Mouse (Mus musculus): ENCODE data around the gene Gsg1. TPM values are rescaled to one million over a fixed set of nuclear protein-coding genes. Genes with fewer than 3 reads are reported as not detected.

The Gsg1 gene
- polyA plus RNA-seq, 1 experiment from 2014 or later = not detected

Other genes starting within 250 kb of the Gsg1 start
- gene Ddx47, start 242.7 kb downstream of the Gsg1 start, polyA plus RNA-seq (2015; fragmentation: Nextera tagmentation; extraction: Ambion mirVana) = 76.2 and 77.9 TPM in 2 replicates
- 0.40 and 0.65 TPM in 2 replicates for gene Gprc5a, start 188.7 kb downstream of the Gsg1 start, polyA plus RNA-seq (2015; fragmentation: Nextera tagmentation; extraction: Ambion mirVana)
- gene Gprc5d, start 136.1 kb downstream of the Gsg1 start, polyA plus RNA-seq (2015; fragmentation: Nextera tagmentation; extraction: Ambion mirVana) = not detected in 2 replicates
- gene Fam234b, start 56.4 kb downstream of the Gsg1 start, polyA plus RNA-seq (2015; fragmentation: Nextera tagmentation; extraction: Ambion mirVana) = 110 and 117 TPM in 2 replicates
- gene Hebp1, start 56.3 kb downstream of the Gsg1 start, polyA plus RNA-seq (2015; fragmentation: Nextera tagmentation; extraction: Ambion mirVana) = 4.7 and 6.1 TPM in 2 replicates
- not detected in 2 replicates for gene Pbp2, start 56.1 kb upstream of the Gsg1 start, polyA plus RNA-seq (2015; fragmentation: Nextera tagmentation; extraction: Ambion mirVana)
- 7.3 and 7.6 TPM in 2 replicates for gene Emp1, start 108.2 kb upstream of the Gsg1 start, polyA plus RNA-seq (2015; fragmentation: Nextera tagmentation; extraction: Ambion mirVana)